Mouse (Mus musculus) embryonic facial prominence, embryonic 11.5 days (tissue): Measurements from ENCODE around the gene Chga. TPM values are rescaled to one million over a fixed set of nuclear protein-coding genes. Genes with fewer than 3 reads are reported as not detected.

Source experiments
- ATAC-seq: fragments of 200-750 bp; cut with Nextera tagmentation; replicated peaks from 2 replicates; pipeline ENCODE4 v1.8.0; 2017; ENCODE audit warnings: low read depth; ENCODE audit not compliant: insufficient number of reproducible peaks, low FRiP score, low TSS enrichment
- DNase-seq: peaks from one replicate; pipeline ENCODE4 v3.0.0-alpha.2; 2015; ENCODE audit warnings: low spot score
- H3K27ac ChIP-seq: fragments of 300-500 bp; sonication (generic); replicated peaks from 2 replicates; pipeline ENCODE4 v1.5.1; 2014; ENCODE audit warnings: mild to moderate bottlenecking, low read depth, low read length, control low read depth
- H3K27me3 ChIP-seq: fragments of 300-500 bp; sonication (generic); 2 replicates; pipeline ENCODE4 v1.6.1; 2014; ENCODE audit warnings: mild to moderate bottlenecking, low read length, moderate library complexity, mixed read lengths; ENCODE audit not compliant: control insufficient read depth, insufficient read depth
- H3K36me3 ChIP-seq: fragments of 300-500 bp; sonication (generic); replicated peaks from 2 replicates; pipeline ENCODE4 v1.6.1; 2014; ENCODE audit warnings: low read depth, mild to moderate bottlenecking, low read length, moderate library complexity, mixed read lengths; ENCODE audit not compliant: control insufficient read depth, insufficient read depth
- H3K4me1 ChIP-seq: fragments of 300-500 bp; sonication (generic); 2 replicates; pipeline ENCODE4 v1.6.1; 2014; ENCODE audit warnings: low read length, mixed read lengths; ENCODE audit not compliant: control insufficient read depth, insufficient read depth
- H3K4me2 ChIP-seq: fragments of 300-500 bp; sonication (generic); 2 replicates; pipeline ENCODE4 v1.6.1; 2014; ENCODE audit warnings: low read depth, mild to moderate bottlenecking, control low read depth, low read length, moderate library complexity
- H3K4me3 ChIP-seq: fragments of 300-500 bp; sonication (generic); 2 replicates; pipeline ENCODE4 v1.5.1; 2014; ENCODE audit warnings: low read depth, low read length, control low read depth
- H3K9ac ChIP-seq: fragments of 300-500 bp; sonication (generic); replicated peaks from 2 replicates; pipeline ENCODE4 v1.6.1; 2014; ENCODE audit warnings: mild to moderate bottlenecking, control low read depth, low read length
- H3K9me3 ChIP-seq: fragments of 300-500 bp; sonication (generic); replicated peaks from 2 replicates; pipeline ENCODE4 v1.6.1; 2016; ENCODE audit warnings: mild to moderate bottlenecking, low read length, inconsistent platforms, mixed read lengths; ENCODE audit not compliant: control insufficient read depth
- WGBS: fragments of 180-500 bp; shearing (Covaris S2); extraction: QIAGEN DNeasy Blood & Tissue Kit; methylation state at CpG from one replicate; pipeline ENCODE4 v1.1.7; 2014; 5-methylcytosine and 5-hydroxymethylcytosine counted together
- polyA plus RNA-seq: library from polyadenylated mRNA; unstranded; fragments of >200 nt; fragmentation: Nextera tagmentation; extraction: Ambion mirVana; gene quantifications from 2 replicates; pipeline ENCODE4 v1.2.1, GENCODE M21; 2014

Gene Chga
- polyA plus RNA-seq, 1 experiment from 2014 or later = 6.5 TPM

DNA sequence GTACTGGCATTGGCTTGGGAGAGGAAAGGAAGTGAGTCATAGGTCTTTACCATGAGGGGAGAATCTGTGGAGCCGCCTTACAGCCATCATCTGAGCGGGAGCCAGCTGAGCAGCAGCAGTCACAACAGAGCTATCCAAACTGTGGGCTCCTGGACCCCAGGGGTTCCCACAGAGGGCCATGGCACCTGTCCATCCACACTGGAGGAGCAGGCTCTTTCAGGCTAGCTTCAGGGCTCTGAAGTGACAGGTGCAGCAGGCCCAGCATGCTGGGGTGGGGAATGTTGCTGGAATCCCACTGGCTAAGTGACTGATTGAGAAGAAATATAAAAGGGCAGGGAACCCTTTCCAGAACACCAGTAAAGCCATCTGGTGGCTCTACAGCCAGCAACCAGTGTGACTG lies 12.2 kb downstream of the Chga start:
- no peaks in the 10 kb centered on the region for H3K9me3 ChIP-seq
- H3K36me3 ChIP-seq = no peaks in the 10 kb centered on the region
- no peaks in the 10 kb centered on the region for H3K4me1 ChIP-seq
- no peaks in the 10 kb centered on the region for H3K27me3 ChIP-seq
- no peak overlapping the region for H3K4me2 ChIP-seq
- no peak for DNase-seq
- H3K4me3 ChIP-seq = no peak overlapping the region
- WGBS = 63% methylated on average over 2 of the region's 2 CpGs
- no peak overlapping the region for H3K9ac ChIP-seq
- H3K27ac ChIP-seq = no peak overlapping the region
- ATAC-seq = no peak

DNA sequence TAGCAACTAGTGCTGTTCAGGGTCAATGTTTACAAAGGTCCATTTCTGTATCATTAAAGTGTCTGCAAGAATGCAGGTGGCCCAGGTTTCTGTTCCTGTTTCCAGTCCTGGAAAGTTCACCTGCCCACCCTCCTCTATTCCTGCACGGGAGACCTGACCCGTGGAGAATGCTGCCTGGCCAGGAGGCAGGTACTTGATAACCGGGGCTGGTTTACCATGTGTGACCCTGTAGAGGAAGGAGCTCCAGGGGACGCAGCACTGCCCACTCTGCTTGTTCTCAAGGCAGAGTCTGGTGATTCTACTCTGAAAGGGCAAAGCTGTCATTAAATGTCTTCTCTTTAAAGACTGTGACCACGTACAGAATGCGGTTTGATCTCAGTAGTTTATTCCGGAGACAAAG lies 13.4 kb downstream of the Chga start:
- H3K9ac ChIP-seq = no peak overlapping the region
- no peaks in the 10 kb centered on the region for H3K27me3 ChIP-seq
- DNase-seq = no peak
- H3K4me1 ChIP-seq = no peaks in the 10 kb centered on the region
- ATAC-seq = no peak
- no peak overlapping the region for H3K4me3 ChIP-seq
- WGBS = 80% methylated on average over 7 of the region's 7 CpGs
- no peaks in the 10 kb centered on the region for H3K9me3 ChIP-seq
- no peak overlapping the region for H3K27ac ChIP-seq
- H3K36me3 ChIP-seq = no peaks in the 10 kb centered on the region
- no peak overlapping the region for H3K4me2 ChIP-seq

DNA sequence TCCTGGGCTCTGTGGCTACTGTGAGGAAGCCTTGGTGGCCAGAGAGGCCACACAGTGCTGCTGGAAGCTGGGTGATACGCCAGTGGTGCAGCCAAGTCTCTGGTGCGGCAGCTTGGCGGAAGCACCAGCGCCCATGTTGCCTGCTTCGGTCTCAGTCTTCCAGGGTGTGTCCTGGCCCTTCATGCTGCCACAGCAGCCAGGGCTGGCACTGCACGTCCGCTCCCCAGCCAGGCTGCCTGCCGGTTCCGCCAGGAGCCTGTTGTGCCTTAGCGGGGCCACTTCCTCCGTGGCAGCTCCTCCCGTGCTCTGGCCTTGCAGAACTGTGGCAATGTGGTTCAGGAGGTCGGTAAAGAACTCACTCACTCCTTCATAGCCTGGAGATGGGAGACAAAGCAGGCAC lies 15.3 kb downstream of the Chga start:
- 88% methylated on average over 13 of the region's 13 CpGs for WGBS
- no peak for DNase-seq
- H3K9me3 ChIP-seq = no peaks in the 10 kb centered on the region
- no peak overlapping the region for H3K4me2 ChIP-seq
- H3K36me3 ChIP-seq = no peaks in the 10 kb centered on the region
- no peaks in the 10 kb centered on the region for H3K4me1 ChIP-seq
- H3K9ac ChIP-seq = no peak overlapping the region
- H3K27me3 ChIP-seq = no peaks in the 10 kb centered on the region
- H3K4me3 ChIP-seq = no peak overlapping the region
- H3K27ac ChIP-seq = no peak overlapping the region
- ATAC-seq = no peak

DNA sequence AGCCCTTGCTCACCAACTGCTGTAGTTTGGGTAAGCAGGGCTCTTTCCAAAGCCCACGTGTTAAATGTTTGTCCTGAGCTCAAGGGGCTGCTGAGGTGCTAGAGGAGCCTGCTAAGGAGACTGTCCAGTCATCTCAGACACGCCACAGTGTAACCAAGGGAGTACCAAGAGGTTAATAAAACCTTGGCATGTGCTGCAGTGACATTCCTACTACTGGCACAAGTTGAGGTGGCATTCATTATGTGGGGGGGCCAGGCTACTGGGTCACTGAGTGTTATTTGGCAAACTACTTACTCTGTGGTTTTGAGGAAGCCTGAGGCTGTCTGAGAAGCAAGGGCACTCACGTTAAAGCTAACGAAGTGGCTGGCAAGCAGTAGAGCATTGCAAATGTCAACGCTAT lies 16.0 kb downstream of the Chga start:
- Histone ChIP-seq H3K27ac (no peak overlapping the region), H3K9me3 (no peaks in the 10 kb centered on the region), H3K36me3 (no peaks in the 10 kb centered on the region), H3K4me3 (no peak overlapping the region), H3K9ac (no peak overlapping the region), H3K4me2 (no peak overlapping the region), H3K4me1 (no peaks in the 10 kb centered on the region), H3K27me3 (no peaks in the 10 kb centered on the region)
- ATAC-seq (no peak), DNase-seq (no peak)
- 88% methylated on average over 5 of the region's 5 CpGs for WGBS

DNA sequence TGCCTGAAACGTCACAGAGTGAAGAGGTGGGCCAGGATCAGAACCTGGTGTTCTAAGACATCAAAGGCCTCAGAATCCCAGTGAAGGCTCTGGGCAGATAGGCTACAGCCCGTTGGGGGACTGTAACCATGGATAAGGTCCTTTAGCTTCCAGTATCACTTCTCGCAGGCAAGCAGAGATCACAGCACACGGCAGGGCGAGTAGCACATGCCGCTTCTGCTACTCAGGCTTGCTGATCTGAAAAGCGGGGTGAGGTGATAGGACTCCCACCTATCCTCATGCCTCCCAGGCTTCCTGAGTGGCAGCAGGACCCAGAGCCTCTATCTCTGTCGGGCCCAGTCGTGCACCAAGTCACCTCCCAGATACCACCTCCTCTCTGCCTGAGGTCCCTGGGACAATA lies 16.9 kb downstream of the Chga start:
- H3K4me1 ChIP-seq = no peaks in the 10 kb centered on the region
- H3K27me3 ChIP-seq = no peaks in the 10 kb centered on the region
- WGBS = 78% methylated on average over 9 of the region's 9 CpGs
- H3K4me3 ChIP-seq = no peak overlapping the region
- no peak overlapping the region for H3K4me2 ChIP-seq
- ATAC-seq (no peak), DNase-seq (no peak)
- no peaks in the 10 kb centered on the region for H3K36me3 ChIP-seq
- no peaks in the 10 kb centered on the region for H3K9me3 ChIP-seq
- no peak overlapping the region for H3K9ac ChIP-seq
- H3K27ac ChIP-seq = no peak overlapping the region

DNA sequence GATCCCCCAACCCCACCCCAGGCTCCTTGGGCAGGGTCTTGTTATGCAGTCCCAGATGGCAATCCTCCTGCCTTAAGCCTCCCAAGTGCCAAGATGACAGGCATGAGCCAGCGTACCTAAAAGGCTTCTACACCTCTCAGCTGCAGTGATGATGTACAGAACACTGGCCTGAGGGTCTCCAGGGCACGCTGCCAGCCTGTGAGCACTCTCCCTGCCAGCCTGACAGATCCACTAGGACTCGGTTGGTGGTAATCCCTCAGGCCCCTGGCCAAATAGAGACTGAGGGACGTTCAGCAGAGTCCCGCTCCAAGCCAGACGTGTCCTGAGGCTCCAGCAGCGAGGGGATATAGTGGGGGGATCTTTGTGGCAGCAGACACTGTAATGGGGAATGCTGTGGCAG lies 18.3 kb downstream of the Chga start:
- Histone ChIP-seq H3K9me3 (no peaks in the 10 kb centered on the region), H3K27me3 (no peaks in the 10 kb centered on the region), H3K4me2 (no peak overlapping the region), H3K36me3 (no peaks in the 10 kb centered on the region), H3K27ac (no peak overlapping the region), H3K4me1 (no peaks in the 10 kb centered on the region), H3K4me3 (no peak overlapping the region), H3K9ac (no peak overlapping the region)
- WGBS = 79% methylated on average over 7 of the region's 7 CpGs
- no peak for DNase-seq
- no peak for ATAC-seq

DNA sequence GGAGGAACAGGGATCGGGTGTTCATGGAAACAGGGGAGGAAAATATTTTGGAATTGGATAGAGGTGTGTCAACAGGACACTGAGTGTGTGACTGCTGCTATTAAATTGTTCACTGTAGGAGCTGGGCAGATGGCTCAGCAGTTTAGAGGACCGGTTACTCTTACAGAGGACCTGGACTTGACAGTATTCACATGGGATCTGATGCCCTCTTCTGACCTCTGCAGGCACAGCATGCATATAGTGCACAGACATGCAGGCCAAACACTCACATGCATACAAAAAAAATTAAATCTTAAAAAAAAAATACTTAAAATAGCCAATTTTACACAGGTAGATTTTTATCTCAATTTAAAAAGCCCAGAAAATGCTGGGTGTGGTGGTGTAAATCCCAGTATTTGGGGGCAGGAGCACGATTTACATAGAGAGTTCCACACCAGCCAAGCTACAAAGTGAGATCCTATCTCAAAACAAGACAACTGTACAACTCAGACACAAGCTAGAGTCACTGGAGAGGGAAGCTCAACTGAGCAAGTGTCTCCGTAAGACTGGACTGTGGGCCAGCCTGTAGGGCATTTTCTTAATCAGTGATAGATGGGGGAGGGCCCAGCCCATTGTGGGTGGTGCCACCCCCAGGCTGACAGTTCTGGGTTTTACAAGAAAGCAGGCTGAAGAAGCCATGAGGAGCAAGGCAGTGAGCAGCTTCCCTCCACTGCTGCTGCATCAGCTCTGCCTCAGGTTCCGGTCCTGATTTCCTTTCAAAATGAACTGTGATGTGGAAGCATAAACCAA lies 21.0 kb downstream of the Chga start:
- H3K27ac ChIP-seq = no peak overlapping the region
- ATAC-seq (no peak), DNase-seq (no peak)
- no peaks in the 10 kb centered on the region for H3K36me3 ChIP-seq
- no peaks in the 10 kb centered on the region for H3K27me3 ChIP-seq
- WGBS = 80% methylated on average over 5 of the region's 5 CpGs
- H3K4me2 ChIP-seq = no peak overlapping the region
- H3K4me3 ChIP-seq = no peak overlapping the region
- H3K9ac ChIP-seq = no peak overlapping the region
- no peaks in the 10 kb centered on the region for H3K4me1 ChIP-seq
- no peaks in the 10 kb centered on the region for H3K9me3 ChIP-seq

DNA sequence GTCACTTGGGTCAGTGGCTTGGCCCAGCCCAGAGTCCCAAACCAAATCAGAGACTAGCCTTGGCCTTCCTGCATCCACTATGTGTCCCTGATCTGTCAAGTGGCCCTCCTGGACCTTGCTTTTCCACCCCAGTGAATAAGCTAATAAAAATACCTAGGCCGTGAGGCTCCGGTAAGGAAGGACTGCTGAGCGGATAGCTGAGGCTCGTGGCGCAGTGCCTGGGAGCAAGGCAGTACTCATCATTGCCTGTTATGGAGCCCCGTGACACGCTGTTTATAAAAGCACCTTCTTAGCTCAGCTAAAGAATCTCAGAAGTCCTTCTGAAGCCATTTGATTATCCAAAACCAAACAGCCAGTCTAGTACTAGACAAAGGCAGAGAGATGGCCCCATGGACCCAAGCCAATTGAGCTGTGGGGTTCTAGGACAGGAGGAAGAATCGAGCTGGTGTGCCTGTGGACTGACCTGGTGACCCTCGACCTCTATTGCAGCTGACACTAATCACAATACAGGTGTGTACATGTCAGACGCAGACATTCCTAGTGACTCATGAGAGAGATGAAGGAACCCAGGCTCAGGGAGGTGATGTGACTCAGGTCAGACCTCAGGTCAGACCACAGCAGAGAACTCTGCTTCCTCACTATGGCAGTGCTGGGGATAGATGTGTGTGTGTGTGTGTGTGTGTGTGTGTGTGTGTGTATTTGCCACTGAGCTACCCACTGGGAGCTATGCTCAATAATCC lies 22.1 kb downstream of the Chga start:
- Histone ChIP-seq H3K27ac (no peak overlapping the region), H3K4me3 (no peak overlapping the region), H3K27me3 (no peaks in the 10 kb centered on the region), H3K9ac (no peak overlapping the region), H3K9me3 (no peaks in the 10 kb centered on the region), H3K4me2 (no peak overlapping the region), H3K36me3 (no peaks in the 10 kb centered on the region), H3K4me1 (no peaks in the 10 kb centered on the region)
- DNase-seq = no peak
- 88% methylated on average over 10 of the region's 10 CpGs for WGBS
- no peak for ATAC-seq
